Mouse (Mus musculus) G1E (cell line): Measurements from ENCODE around the gene Gm49336.

ENCODE experiments used
- CTCF ChIP-seq: IDR thresholded peaks from 2 replicates; pipeline ENCODE4 v1.5.1; 2012; ENCODE audit warnings: low read depth, low read length, inconsistent platforms, mixed read lengths
- GATA1 ChIP-seq: IDR thresholded peaks from 2 replicates; pipeline ENCODE4 v1.6.1; 2012; ENCODE audit warnings: borderline replicate concordance, low read length, inconsistent platforms, mixed read lengths
- POLR2AphosphoS5 ChIP-seq: IDR thresholded peaks from 2 replicates; pipeline ENCODE4 v1.6.1; 2012; ENCODE audit warnings: low read depth, low read length, inconsistent platforms; ENCODE audit not compliant: insufficient replicate concordance

DNA sequence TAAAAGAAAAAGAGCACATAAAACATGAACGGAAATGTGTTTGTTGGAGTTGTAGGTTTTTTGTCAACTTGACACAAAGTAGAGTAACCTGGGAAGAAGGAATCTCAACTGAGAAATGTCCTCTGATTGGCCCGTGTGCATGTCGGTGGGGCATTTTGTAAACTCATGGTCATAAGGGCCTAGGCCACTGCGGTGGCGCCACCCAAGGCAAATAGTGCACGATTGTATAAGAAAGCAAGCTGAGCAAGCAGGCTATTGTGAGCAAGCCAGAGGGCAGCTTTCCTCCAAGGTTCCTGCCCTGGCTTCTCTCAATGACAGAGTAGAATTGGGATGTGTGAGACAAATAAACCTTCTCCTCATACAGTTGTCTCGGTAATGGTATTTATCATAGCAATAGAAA is 42.1 kb downstream of the Gm49336 start:
- TF ChIP-seq CTCF (no peak), GATA1 (no peak), POLR2AphosphoS5 (no peak)
